Mouse (Mus musculus) layer of hippocampus, postnatal 10 days (tissue): ENCODE results near the gene Ypel4. TPM values are rescaled to one million over a fixed set of nuclear protein-coding genes. Genes with fewer than 3 reads are reported as not detected.
"Not testable (repeated sequence)": the region's sequence is repeated elsewhere in the genome, so short reads cannot be mapped to it uniquely, and the experiment has no call there.

Source experiments
- DNase-seq, 2 experiments: peaks; one replicate each; pipeline ENCODE4 v3.0.0; 2021; ENCODE audit warnings: low spot score in 2 of 2
- total RNA-seq, 2 experiments: library from RNA; stranded (reverse); gene quantifications; 2 replicates each; pipeline ENCODE4 v1.2.3; 2021

The Ypel4 gene
- total RNA-seq, 2 experiments from 2014 or later = 19.7 to 19.9 TPM

DNA sequence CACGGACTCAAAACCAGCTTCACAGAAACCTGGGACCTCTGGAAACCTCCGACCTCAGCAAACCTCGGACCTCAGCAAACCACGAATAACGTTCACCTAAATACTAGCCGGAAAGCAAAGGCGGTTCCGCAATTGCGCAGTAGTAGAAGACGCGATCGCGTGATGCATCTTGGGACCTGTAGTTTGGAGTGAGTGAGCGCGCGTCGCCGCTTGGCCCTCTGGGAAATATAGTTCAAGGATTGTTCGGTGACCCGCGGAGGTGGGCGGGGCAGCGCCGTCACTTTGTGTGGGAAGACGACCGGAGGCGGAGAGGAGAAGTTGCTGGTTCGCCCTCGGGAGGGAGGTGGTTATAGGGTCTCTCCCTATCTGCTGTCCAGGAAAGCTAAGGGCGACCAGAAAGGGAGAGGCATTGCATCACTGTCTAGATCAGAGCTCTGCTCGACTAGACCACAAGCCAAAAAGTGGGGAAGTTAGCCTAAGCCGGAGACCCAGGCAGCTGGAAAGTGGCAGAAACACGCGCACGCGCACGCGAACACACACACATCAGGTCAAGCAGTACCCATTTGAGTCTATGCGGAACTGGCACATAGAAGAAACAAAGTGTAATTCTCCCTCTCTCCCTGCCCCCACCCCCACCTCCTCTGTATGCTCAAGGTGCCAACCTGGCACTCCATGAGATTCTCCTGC is 6.5 kb upstream of the Ypel4 start, which contains the start of gene Clp1:
Gene Clp1 (minus strand): TSS at position 179 of the 687 bp plus-strand sequence.
- DNase-seq = peak; percentile 89 to 92

DNA sequence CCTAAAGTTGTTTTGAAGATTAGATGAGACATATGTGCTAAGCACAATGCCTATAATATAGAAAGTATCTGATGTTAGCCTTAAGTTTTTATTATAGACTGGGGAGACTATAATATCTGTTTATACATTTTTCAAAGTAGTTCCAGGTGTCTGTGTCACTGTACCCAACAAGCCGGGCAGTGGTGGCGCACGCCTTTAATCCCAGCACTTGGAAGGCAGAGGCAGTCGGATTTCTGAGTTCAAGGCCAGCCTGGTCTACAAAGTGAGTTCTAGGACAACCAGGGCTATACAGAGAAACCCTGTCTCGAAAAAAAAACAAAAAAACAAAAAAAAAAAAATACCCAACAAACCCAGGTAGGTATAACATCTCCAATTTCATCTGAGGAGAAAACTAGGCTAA is 5.7 kb upstream of the Ypel4 start:
- not testable (repeated sequence) for DNase-seq

- DNase-seq = no peak
Observed at GRCm38 (mm10) chr2:84731206-84731605, 2.7 kb upstream of the Ypel4 start.

- DNase-seq = no peak
Observed at GRCm38 (mm10) chr2:84732394-84732793, 1.5 kb upstream of the Ypel4 start.

DNA sequence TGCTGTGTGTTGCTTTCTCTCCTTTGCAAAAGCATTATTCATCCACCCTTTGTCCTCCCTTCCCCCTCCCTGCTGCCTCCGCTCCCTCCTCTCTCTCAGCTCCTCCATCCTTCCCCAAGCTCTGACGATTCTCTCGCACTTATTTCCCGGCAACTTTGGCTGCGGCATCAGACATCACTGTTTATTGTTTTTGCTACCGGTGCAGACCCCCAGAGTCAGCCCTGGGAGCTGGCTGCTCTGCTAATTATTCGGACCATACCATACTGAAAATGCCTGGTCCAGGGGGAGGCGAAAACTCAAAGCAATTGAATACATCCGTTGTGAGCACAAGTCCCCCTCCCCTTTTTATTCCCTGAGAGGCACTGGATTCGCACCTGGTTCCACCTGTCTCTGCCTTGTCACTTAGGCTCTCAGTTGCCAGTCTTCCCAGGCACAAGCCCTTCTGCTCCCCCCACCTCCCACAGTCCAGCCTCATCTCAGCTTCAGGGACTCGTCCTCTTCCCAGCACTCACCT is 550 bp downstream of the Ypel4 start:
- DNase-seq = peak; percentile 43 to 47

DNA sequence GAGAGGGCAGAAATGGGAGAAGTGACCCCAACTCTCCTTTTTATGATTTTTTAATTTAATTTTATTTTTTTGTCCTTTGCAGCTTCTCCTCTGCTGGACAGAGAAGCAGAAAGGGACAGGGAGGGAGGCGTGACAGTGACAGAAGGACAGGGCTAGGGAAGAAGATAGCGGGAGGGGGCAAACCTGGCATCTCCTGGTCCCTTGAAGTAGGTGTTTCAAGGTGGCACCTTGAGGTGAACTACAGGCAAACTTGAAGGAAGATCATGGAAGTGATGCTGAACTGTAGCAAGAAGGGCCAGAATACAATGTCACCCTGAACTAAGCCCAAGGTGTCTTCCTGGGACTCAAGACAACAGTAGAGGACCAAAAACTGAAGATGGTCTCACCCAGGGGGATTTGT is 1.1 kb downstream of the Ypel4 start:
- no peak for DNase-seq

DNA sequence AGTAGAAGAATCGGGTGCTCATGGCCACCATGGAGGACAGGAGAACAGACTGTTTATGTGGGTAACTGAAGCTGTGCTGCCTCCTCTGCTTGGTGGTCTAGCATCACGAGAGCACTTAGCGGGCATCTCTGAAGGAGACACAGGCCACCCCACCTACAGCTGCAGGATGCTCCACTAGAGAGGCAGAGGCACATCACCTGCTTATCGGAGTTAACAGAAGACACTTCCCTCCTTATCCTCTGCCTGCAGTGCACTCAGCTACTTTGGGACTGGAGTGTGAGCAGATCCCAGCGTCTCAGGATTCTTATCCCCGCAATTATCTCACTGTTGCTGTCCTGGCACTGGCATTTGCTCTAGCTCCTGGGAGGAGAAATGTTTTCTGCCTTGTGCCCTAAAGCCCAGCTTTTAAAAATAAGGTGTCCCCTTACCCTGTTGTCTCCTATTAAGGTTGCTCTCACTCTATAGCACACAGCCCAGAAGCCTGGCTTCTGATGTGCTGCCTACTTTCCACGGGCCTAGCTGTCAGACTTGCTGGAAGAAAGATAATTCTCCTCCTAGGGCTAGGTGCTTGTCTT is 1.6 kb downstream of the Ypel4 start:
- DNase-seq = peak in 1 of 2 experiments; percentile 21

DNA sequence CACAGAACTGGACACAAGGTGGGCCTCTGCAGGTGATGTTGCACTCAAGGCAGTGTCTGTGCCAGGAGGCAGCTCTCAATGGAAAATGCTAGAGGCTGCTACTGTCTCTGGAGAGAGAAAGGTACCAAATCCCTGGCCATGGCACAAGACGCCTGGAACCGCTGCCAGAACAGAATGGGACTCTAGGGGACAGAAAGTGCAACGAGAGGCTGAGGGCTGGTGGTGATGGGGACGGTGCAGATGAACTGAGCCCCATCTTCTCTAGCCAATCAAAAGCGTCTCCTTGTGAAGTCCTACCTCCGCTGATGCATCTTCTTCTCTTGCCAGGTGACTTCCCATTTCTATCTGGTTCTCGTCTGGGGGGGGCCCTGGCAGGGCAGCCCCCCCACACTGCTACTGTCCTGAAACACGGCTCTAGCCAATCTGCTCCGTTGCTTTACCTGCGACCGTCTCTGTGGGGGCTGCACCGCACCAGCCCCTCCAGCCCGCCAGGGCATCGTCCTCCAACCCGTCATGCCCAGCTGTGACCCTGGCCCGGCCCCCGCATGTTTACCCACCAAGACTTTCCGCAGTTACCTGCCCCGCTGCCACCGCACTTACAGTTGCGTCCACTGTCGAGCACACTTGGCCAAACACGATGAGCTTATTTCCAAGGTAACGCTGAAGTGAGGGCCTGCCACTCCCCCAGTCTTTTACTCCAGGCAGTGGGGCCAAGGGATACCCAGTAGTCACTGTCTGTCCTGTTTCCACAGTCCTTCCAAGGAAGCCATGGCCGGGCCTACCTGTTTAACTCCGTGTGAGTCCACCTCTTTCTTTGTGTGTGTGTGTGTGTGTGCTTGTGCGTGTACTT is 2.7 kb downstream of the Ypel4 start:
- DNase-seq = peak in 1 of 2 experiments; percentile 36

- DNase-seq = peak in 1 of 2 experiments; percentile 23
Observed at GRCm38 (mm10) chr2:84737451-84737925, 3.6 kb downstream of the Ypel4 start.

GRCm38 (mm10) chr2:84738271-84738911 is 4.5 kb downstream of the Ypel4 start:
- DNase-seq = peak in 1 of 2 experiments; percentile 23

GRCm38 (mm10) chr2:84740608-84741333 is 6.9 kb downstream of the Ypel4 start:
- DNase-seq = peak in 1 of 2 experiments; percentile 25

DNA sequence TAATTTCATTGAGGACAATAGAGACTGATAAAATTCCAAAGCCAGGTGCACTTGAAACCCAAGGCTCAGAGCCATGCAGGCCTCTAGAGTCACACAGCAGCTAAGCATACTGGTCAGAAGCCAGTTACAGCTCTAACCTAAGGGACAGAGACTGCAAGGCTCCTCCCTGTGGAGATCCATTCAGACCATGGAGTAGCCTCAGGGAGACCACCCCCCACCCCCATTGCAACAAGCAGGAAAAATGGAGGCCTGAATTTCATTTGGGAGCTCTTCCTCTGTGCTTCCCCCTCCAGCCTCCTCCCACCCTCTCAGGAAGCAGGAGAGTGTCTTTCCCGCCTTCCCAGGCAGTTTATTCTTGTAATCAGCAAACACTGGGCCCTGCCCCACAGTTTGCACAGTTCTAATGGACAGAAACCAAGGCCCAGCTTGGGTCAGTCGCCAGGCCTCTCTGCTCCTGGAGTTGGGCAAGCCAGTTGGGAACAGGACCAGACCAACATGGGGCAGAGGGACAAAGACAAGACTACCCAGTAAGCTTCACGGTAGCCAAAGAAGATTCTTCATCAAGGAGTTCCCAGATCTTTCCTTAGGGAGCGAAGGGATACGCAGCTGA is 8.1 kb downstream of the Ypel4 start:
- DNase-seq = no peak

DNA sequence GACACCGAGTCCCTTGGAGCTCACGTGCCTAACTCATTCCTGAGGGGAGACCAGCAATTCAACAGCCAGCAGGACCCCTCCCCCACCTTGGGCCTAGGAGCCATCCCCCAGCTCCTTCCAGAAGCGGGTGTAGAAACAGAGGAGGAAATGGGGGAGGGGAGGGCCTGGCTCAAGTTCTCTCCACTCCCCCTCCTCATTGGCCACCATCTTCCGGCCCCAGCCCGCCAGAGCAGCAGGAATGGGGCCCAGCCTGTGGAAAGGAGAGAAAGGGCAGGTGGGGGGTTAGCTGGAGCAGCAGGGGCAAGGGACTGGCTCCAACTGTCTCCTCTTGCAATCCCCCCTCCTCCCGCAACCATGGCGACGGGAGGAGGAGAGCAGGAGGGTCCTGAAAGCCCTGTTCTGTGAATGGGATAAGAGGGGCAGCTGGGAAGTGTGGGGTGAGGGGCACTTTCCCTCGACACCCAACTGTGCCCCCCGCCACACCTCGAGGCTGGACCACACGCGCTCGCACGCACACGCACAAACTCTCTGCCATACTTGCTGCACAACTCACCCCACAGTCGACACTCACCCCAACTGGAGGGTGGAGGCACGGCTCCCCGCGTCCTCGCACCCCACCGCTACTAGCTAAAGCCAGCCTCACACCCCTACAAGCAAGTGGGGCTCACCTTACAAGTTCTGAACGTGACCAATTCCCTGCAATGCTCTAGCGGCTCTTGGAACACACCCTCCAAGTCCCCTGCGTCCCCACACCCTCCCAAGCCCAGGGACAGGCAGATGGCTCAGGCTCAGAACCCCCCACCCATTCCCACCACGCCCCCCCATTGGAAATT is 8.8 kb downstream of the Ypel4 start:
- DNase-seq = peak; percentile 51 to 67

GRCm38 (mm10) chr2:84743561-84743960 is 9.7 kb downstream of the Ypel4 start, which contains the start of gene Gm19426:
Gm19426 (minus strand) TSS chr2:84743655.
- peak; percentile 73 to 79 for DNase-seq

- DNase-seq = no peak
Observed at GRCm38 (mm10) chr2:84744126-84744525, 10.3 kb downstream of the Ypel4 start.

GRCm38 (mm10) chr2:84750115-84750514 is 16.3 kb downstream of the Ypel4 start:
- DNase-seq = no peak

DNA sequence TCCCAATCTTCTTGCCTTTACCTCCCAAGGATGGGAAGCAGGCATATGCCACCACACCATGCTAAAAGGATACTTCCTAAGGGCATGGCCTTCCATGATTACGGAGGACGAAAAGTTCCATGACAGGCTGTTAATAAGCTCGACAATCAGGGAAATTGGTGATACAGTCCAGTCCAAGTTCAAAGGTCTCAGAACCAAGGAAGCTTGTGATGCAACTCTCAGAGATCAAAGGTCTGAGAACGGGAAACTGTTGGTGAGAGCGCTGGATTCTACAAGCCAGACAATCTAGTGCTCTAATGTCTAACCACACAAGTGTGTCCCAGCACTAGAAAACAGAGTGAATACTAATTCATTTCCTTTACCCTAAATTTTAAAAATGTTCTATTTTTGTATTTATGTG is 22.4 kb downstream of the Ypel4 start:
- DNase-seq = no peak

- no peak for DNase-seq
Observed at GRCm38 (mm10) chr2:84757026-84757682, 23.3 kb downstream of the Ypel4 start.
